Mouse (Mus musculus) left cerebral cortex, postnatal 14 days (tissue): Measurements from ENCODE around the gene Pif1. TPM values are rescaled to one million over a fixed set of nuclear protein-coding genes. Genes with fewer than 3 reads are reported as not detected.

Experiments
- DNase-seq, 2 experiments: peaks; one replicate each; pipeline ENCODE4 v3.0.0; 2021 to 2022; ENCODE audit warnings: low spot score in 2 of 2, mixed read lengths in 1 of 2
- intact Hi-C: fragments of 180-260 bp; cut with DNase I; formaldehyde crosslinking; loops from one replicate; pipeline ENCODE4 v1.15.1; 2025
- total RNA-seq, 2 experiments: library from RNA; stranded (reverse); gene quantifications; 2 replicates each; pipeline ENCODE4 v1.2.3; 2021

Pif1 gene
- total RNA-seq, 2 experiments from 2014 or later, result 0.42 to 0.82 TPM

- intact Hi-C loops, result no loop called here
- DNase-seq, result no peak
Observed at GRCm38 (mm10) chr9:65556349-65556748, 30.6 kb upstream of the Pif1 start.

- no peak for DNase-seq
- intact Hi-C loops, result no loop called here
Observed at GRCm38 (mm10) chr9:65556979-65557378, 30.0 kb upstream of the Pif1 start.

- no peak for DNase-seq
Observed at GRCm38 (mm10) chr9:65558806-65559205, 28.2 kb upstream of the Pif1 start.

GRCm38 (mm10) chr9:65561016-65561415 is 25.9 kb upstream of the Pif1 start:
- peak in 1 of 2 experiments; percentile 14 for DNase-seq
- intact Hi-C loops, result no loop called here

More at GRCm38 (mm10) chr9:65558806-65559205, 28.2 kb upstream of the Pif1 start:
- intact Hi-C loops, result no loop called here

DNA sequence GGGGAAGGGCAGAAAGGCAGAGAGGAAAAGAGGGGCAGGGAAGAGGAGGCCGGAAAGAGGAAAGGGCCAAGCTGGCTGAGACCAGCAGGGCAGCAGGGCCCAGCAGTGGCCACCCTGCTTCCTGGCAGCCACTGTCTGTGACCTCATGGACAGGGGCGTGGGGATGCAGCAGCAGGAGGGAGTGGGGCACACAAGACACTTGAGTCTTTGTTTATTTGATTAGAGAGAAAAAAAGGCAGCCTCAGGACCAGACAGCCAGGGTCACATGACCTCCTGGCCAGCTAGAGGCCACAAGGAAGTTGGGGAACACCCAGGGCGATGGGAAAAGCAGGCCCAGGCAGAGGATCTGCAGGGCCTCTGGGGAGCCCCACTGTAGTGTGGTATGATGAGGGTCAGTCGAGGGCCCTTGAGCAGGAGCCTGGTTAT is 24.9 kb upstream of the Pif1 start:
- DNase-seq, result peak; percentile 53 to 58
- intact Hi-C loops, result no loop called here

GRCm38 (mm10) chr9:65563073-65563472 is 23.9 kb upstream of the Pif1 start:
- intact Hi-C loops, result no loop called here
- no peak for DNase-seq

DNA sequence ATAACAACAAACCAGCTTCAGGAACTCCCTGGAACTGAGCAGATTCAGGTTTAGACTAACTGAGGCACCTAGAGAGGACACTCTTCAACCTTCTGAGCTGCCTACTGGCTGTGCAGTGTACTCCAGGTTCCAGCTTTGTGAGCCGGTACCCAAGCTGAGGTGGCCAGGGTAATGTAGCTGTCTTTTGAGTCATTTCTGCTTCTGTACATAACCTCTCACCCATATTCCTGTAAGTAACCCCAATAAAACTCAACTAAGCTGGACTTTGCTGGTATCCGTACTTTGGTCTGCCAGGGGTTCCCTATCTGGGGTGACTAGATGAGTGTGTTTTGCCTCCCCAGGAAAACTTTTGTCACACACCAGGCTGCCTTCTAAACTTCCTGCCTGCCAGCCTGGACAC is 22.3 kb upstream of the Pif1 start:
- no peak for DNase-seq
- intact Hi-C loops, result no loop called here

DNA sequence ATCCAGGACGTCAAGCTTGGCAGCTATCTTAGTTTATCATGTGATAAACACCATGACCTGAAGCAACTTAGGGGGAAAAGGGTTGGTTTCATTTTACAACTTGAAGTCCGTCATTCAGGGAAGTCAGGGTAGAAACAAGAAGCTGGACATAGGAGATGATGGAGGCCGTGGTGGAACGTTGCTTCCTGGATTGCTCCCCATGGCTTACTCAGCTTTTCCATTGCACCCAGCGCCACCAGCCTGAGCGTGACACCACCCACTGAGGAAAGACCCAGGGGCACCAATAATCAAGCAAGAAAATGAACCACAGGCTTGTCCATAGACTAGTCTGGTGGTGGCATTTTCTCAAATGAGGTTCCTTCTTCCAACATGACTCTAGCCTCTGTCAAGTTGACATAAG is 18.2 kb upstream of the Pif1 start:
- intact Hi-C loops, result no loop called here

DNA sequence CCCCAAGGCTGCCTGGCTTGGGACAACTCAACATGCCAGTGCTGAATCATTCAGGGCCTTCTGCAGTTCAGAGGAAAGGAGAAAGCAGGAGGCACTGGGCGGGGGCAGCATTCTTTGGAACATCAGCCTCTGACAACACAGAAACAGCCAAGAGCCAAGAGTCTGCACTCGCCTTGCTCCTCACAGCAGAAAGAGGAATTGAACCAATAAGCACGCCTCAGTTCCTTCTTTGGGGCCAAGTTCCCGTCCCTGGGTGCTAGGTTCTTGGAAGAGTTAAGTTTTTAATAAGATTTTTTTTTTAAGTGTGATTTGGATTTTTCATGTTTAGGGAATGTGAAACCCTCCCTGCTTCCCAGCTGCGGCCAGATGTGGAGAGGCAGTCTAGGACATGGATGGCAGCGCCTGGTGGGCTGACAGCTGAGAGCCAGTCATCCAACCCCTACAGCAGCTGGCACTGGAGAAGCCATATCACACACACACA is 17.4 kb upstream of the Pif1 start:
- intact Hi-C loops, result no loop called here
- DNase-seq, result no peak

More for the DNA sequence above, 18.2 kb upstream of the Pif1 start:
- no peak for DNase-seq

DNA sequence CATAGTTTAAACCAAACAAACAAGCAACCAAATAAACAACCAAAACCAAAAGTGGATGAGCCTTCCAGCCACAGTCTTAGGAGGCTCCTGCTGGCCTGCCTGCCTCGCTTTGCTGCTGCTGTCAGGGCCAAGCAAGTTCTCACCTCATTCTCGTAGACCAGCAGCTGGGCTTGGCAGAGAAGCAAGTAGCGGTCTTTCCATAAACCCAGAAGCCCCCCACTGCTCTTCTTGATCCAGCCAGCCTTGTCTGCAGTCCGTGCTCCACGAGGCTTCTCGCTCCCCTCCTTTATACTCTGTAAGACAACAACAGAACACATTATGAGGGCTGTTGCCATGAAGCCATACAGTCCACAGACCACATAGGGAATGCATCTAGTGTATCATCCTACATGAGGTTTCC is 14.1 kb upstream of the Pif1 start:
- no peak for DNase-seq
- intact Hi-C loops, result no loop called here

DNA sequence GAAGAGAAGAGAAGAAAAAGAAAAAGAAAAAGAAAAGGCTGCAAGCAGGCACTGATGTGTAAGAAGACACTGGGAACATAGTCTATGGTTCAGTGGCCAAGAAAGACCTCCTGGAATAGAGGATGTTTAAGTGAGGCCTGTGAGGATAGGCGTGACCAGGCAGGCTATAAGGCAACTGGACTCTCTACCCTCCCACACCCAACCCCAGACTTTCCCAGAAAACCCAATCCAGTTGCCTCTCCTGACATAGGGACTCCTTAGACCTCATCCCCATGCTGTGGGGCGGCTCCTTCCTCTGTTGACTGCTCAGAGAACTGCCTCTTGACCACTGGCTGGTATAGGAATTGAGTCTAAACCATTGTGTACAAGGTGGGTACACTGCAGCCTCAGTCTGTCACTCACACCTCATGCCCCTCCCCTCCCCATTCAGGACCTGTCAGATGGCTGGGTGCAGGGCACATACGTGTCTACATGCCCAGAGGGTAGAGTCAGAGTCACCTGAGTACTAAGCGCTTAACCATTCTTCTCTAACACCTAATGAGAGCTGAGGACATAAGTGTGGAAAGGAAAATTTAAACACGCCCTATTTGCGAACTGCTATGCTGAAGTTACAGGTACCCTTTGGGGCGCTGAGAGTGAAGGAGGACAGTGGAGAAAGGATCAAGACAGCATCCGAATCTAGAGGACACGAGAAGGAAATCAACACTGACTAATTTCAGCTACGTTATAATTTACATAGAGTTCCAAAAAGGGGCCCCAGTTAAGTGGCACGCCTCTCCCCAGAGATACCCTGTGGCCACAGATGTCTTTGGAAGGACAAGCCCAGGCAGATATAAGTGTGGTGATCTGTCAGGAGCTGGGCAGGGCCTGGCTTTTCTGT is 12.2 kb upstream of the Pif1 start:
- no peak for DNase-seq
- intact Hi-C loops, result no loop called here

DNA sequence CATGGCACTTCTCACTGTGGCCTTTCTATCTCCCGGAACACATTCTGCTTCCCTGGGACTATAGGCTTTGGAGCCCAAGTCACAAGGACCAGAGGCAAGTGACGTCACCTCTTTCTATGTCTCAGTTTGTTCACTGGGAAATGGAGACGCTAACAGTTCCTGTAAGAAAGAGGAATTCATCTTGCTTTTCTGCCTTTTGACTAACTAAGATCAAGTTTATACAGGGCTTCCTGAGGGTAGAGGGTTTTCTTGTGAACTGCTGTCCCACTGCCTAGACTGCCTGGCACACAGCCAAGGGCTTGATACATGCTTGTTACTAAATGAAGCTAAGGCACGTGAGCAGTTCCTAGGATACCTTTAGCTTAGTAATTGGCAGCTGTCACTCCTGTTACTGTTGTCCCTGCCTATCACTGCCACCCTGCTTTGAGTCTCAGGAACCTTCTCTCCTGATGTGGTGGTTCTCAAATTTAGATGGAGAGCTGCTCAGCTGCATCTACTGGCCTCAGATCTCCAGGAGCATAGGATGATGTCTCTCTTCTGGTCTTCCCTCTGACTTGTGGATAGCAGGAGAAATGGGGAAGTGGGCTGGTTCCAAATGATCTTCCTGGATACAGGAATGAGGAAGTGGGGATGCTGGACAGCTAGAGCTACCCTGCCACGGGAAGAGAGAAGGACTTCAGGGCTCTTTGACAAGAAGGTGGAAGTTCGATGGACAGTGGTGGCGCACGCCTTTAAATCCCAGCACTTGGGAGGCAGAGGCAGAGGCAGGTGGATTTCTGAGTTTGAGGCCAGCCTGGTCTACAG is 11.4 kb upstream of the Pif1 start:
- intact Hi-C loops, result no loop called here
- peak in 1 of 2 experiments; percentile 35 for DNase-seq

DNA sequence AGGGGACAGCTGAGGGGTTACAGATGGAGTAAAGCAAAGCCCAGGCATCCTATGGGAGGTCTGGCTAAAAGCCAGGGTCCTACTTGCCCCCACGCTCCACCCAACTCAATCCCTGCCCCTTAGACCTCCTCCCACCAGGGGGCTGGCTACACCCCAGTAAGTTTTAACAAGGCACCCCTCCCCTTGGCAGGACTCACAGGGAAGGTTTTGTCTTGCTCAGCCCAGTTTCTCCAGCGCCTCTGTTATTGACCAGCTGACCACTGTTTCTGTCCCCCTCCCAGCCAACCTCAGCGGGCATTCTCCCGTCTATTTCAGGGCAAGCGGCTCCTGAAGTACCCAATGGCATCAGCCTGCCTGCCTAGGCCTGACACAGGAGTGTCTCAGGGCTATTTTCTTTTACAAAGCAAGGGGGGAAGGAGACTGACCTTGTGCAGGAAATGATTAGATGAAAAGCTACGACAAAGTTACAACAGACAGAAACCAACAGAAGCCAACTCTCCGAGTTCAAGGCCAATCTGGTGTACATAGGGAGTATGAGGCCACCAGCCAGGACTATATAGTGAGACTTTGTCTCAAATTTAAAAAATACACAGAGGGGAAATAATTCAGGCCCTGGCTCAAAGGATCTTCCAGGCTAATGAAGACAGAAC is 10.0 kb upstream of the Pif1 start:
- intact Hi-C loops, result no loop called here
- peak in 1 of 2 experiments; percentile 22 for DNase-seq

DNA sequence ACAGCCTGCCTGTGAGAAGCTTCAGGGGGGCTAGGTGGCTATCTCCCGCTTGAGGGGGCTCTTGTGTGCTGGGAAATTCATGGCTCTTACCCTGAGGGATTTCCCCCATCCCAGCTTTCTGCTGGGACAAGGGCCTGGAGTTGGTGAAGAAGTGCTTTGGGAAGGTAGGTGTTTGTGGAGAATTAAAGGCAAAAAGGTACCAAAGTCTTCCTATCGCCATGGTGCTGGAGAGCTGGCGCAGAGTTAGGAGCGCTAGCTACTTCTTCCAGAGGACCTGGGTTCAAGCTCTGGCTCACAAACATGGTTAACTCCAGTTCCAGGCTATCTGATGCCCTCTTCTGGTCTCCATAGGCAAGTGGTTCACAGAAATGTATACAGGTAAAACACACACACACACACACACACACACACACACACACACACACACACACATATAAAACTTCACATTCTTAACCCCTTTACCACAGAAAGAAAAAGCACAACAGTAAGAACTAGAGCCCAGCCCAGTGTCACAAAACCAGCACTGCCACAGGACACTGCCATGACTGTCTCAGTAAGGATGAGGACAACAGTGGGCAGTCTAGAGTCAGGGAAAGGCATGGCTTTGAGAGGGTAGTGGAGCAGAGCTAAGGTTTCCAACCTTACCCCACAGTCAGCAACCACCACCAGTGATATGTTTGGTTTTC is 9.3 kb upstream of the Pif1 start:
- intact Hi-C loops, result no loop called here
- no peak for DNase-seq

- no peak for DNase-seq
- intact Hi-C loops, result no loop called here
Observed at GRCm38 (mm10) chr9:65578801-65579249, 8.1 kb upstream of the Pif1 start.

- intact Hi-C loops, result loop anchor here (2.0 kb wide), 1 partner anchor 55 kb away; no protein-coding TSS in a partner anchor
Observed at GRCm38 (mm10) chr9:65579781-65580371, 7.1 kb upstream of the Pif1 start, which contains the start of gene Plekho2. Gene Plekho2 (minus strand): TSS chr9:65580040.

DNA sequence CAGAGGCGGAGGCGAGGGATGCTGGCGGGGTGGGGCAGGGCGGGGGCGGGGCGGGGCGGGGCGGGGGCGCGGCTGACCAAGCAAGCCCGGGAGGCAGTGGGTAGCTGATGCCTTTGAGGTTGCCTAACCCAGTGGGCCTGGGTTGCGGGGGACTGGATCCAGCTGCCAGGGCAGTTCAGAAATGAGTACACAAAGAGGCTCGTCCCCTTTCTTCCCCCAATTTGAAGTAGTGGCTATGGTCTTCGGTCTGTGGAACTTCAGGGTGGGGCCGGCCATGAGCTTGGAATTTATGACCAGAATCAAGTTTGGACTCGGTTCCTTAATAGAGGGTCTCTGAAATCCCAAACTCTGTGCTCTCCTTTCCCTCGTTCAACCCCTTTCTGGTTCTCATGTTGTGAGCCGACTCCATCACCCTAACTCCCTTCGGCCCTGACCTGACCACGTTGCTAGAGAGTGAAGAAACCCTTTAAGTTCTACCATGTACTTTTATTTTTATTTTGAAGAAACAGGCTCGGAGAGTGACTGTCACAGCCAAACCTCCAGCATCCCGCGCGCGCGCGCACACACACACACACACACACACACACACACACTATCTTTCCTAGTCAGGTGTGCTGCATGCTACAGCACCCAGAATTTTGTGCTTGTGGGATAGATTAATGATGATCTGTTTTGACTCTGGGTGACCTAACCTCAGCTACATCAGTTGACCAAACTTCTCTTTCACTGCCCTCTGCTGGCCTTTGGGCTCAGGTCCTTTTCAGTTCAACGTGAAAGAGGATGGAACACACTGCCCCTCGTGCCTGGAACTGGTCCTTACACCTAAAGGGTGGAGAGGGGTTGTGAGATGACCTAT is 6.3 kb upstream of the Pif1 start:
- intact Hi-C loops, result loop anchor here (2.0 kb wide), 1 partner anchor 56 kb away; no protein-coding TSS in a partner anchor
- DNase-seq, result peak; percentile 77 to 79

More at GRCm38 (mm10) chr9:65579781-65580371, 7.1 kb upstream of the Pif1 start, which contains the start of gene Plekho2:
- peak; percentile 76 to 84 for DNase-seq

- no peak for DNase-seq
- intact Hi-C loops, result no loop called here
Observed at GRCm38 (mm10) chr9:65583045-65583444, 3.9 kb upstream of the Pif1 start.
